Mouse (Mus musculus) lung, embryonic 16.5 days (tissue): Measurements from ENCODE around the gene Dzip1. TPM values are rescaled to one million over a fixed set of nuclear protein-coding genes. Genes with fewer than 3 reads are reported as not detected.

Source experiments
- ATAC-seq: fragments of 200-750 bp; cut with Nextera tagmentation; 2 replicates; pipeline ENCODE4 v1.8.0; 2017; ENCODE audit warnings: low read depth, mild to moderate bottlenecking, moderate library complexity
- H3K27ac ChIP-seq: fragments of 300-500 bp; sonication (generic); 2 replicates; pipeline ENCODE4 v1.5.1; 2014; ENCODE audit warnings: mild to moderate bottlenecking, control low read depth, low read length
- H3K27me3 ChIP-seq: fragments of 300-500 bp; sonication (generic); 2 replicates; pipeline ENCODE4 v1.6.1; 2014; ENCODE audit warnings: low read depth, low read length, mixed read lengths; ENCODE audit not compliant: control insufficient read depth, insufficient read depth
- H3K36me3 ChIP-seq: fragments of 300-500 bp; sonication (generic); 2 replicates; pipeline ENCODE4 v1.6.1; 2014; ENCODE audit warnings: low read length; ENCODE audit not compliant: control insufficient read depth, insufficient read depth
- H3K4me1 ChIP-seq: fragments of 300-500 bp; sonication (generic); replicated peaks from 2 replicates; pipeline ENCODE4 v1.6.1; 2014; ENCODE audit warnings: low read length, mixed read lengths; ENCODE audit not compliant: control insufficient read depth, insufficient read depth
- H3K4me2 ChIP-seq: fragments of 300-500 bp; sonication (generic); 2 replicates; pipeline ENCODE4 v1.6.1; 2014; ENCODE audit warnings: low read depth, low read length, control low read depth
- H3K4me3 ChIP-seq: fragments of 300-500 bp; sonication (generic); 2 replicates; pipeline ENCODE4 v1.5.1; 2014; ENCODE audit warnings: mild to moderate bottlenecking, low read length, control low read depth
- H3K9ac ChIP-seq: fragments of 300-500 bp; sonication (generic); 2 replicates; pipeline ENCODE4 v1.6.1; 2014; ENCODE audit warnings: low read length, control low read depth
- H3K9me3 ChIP-seq: fragments of 300-500 bp; sonication (generic); 2 replicates; pipeline ENCODE4 v1.6.1; 2016; ENCODE audit warnings: low read length; ENCODE audit not compliant: control insufficient read depth
- WGBS: fragments of 180-500 bp; shearing (Covaris S2); extraction: QIAGEN DNeasy Blood & Tissue Kit; methylation state at CpG from one replicate; pipeline ENCODE4 v1.1.7; 2014; 5-methylcytosine and 5-hydroxymethylcytosine counted together
- polyA plus RNA-seq: library from polyadenylated mRNA; unstranded; fragments of >200 nt; fragmentation: Nextera tagmentation; extraction: Ambion mirVana; gene quantifications from 2 replicates; pipeline ENCODE4 v1.2.1, GENCODE M21; 2015

Gene Dzip1
- polyA plus RNA-seq, 1 experiment from 2014 or later, result 13.1 TPM

GRCm38 (mm10) chr14:118836145-118836544 lies 89.1 kb downstream of the Dzip1 start:
- no peaks in the 10 kb centered on the region for H3K9me3 ChIP-seq
- peaks cover 5% of the 10 kb centered on the region for H3K4me1 ChIP-seq
- no peaks in the 10 kb centered on the region for H3K36me3 ChIP-seq
- 59% methylated on average over 11 of the region's 11 CpGs for WGBS
- H3K27ac ChIP-seq, result peak overlapping the region; percentile 82
- ATAC-seq, result peak; percentile 92
- H3K4me3 ChIP-seq, result no peak overlapping the region
- H3K4me2 ChIP-seq, result no peak overlapping the region
- H3K9ac ChIP-seq, result no peak overlapping the region
- H3K27me3 ChIP-seq, result no peaks in the 10 kb centered on the region

GRCm38 (mm10) chr14:118834313-118834712 lies 90.9 kb downstream of the Dzip1 start:
- no peak for ATAC-seq
- no peaks in the 10 kb centered on the region for H3K36me3 ChIP-seq
- WGBS, result 11% methylated on average over 7 of the region's 7 CpGs
- H3K4me2 ChIP-seq, result no peak overlapping the region
- H3K9me3 ChIP-seq, result no peaks in the 10 kb centered on the region
- no peak overlapping the region for H3K9ac ChIP-seq
- H3K27me3 ChIP-seq, result no peaks in the 10 kb centered on the region
- H3K4me3 ChIP-seq, result no peak overlapping the region
- H3K27ac ChIP-seq, result no peak overlapping the region
- H3K4me1 ChIP-seq, result peaks cover 5% of the 10 kb centered on the region

GRCm38 (mm10) chr14:118833241-118833640 lies 92.0 kb downstream of the Dzip1 start:
- Histone ChIP-seq H3K4me2 (no peak overlapping the region), H3K36me3 (no peaks in the 10 kb centered on the region), H3K4me1 (peaks cover 3% of the 10 kb centered on the region), H3K9ac (no peak overlapping the region), H3K4me3 (no peak overlapping the region), H3K9me3 (no peaks in the 10 kb centered on the region), H3K27ac (no peak overlapping the region), H3K27me3 (no peaks in the 10 kb centered on the region)
- 87% methylated on average over 6 of the region's 6 CpGs for WGBS
- no peak for ATAC-seq

GRCm38 (mm10) chr14:118831597-118831996 lies 93.7 kb downstream of the Dzip1 start:
- H3K4me2 ChIP-seq, result no peak overlapping the region
- no peaks in the 10 kb centered on the region for H3K9me3 ChIP-seq
- no peak for ATAC-seq
- H3K4me1 ChIP-seq, result peaks cover 10% of the 10 kb centered on the region
- H3K27me3 ChIP-seq, result no peaks in the 10 kb centered on the region
- no peak overlapping the region for H3K27ac ChIP-seq
- H3K4me3 ChIP-seq, result no peak overlapping the region
- H3K36me3 ChIP-seq, result no peaks in the 10 kb centered on the region
- WGBS, result 59% methylated on average over 4 of the region's 4 CpGs
- H3K9ac ChIP-seq, result no peak overlapping the region

- no peaks in the 10 kb centered on the region for H3K9me3 ChIP-seq
- no peaks in the 10 kb centered on the region for H3K27me3 ChIP-seq
- no peak overlapping the region for H3K4me3 ChIP-seq
- no peak overlapping the region for H3K27ac ChIP-seq
- H3K36me3 ChIP-seq, result no peaks in the 10 kb centered on the region
- no peak overlapping the region for H3K9ac ChIP-seq
- no peak overlapping the region for H3K4me2 ChIP-seq
- peaks cover 9% of the 10 kb centered on the region for H3K4me1 ChIP-seq
- 84% methylated on average over 11 of the region's 11 CpGs for WGBS
- ATAC-seq, result no peak
Measured at GRCm38 (mm10) chr14:118829331-118830095, 95.7 kb downstream of the Dzip1 start.

- H3K27ac ChIP-seq, result peak overlapping the region; percentile 85
- H3K4me1 ChIP-seq, result peaks cover 8% of the 10 kb centered on the region; the same call in 1 of the 2 replicates
- no peak overlapping the region for H3K4me3 ChIP-seq
- no peak overlapping the region for H3K9ac ChIP-seq
- 26% methylated on average over 7 of the region's 7 CpGs for WGBS
- H3K4me2 ChIP-seq, result 0 out of 2 replicates have a peak overlapping the region, but pooled peaks have one; percentile 6
- no peaks in the 10 kb centered on the region for H3K9me3 ChIP-seq
- no peaks in the 10 kb centered on the region for H3K27me3 ChIP-seq
- ATAC-seq, result peak; percentile 89
- no peaks in the 10 kb centered on the region for H3K36me3 ChIP-seq
Measured at GRCm38 (mm10) chr14:118827283-118827904, 97.9 kb downstream of the Dzip1 start.

GRCm38 (mm10) chr14:118826346-118826745 lies 98.9 kb downstream of the Dzip1 start:
- WGBS, result 67% methylated on average over 8 of the region's 8 CpGs
- H3K4me2 ChIP-seq, result no peak overlapping the region
- H3K27me3 ChIP-seq, result no peaks in the 10 kb centered on the region
- ATAC-seq, result no peak
- peaks cover 10% of the 10 kb centered on the region; the same call in 1 of the 2 replicates for H3K4me1 ChIP-seq
- no peak overlapping the region for H3K4me3 ChIP-seq
- H3K27ac ChIP-seq, result no peak overlapping the region
- H3K36me3 ChIP-seq, result no peaks in the 10 kb centered on the region
- no peak overlapping the region for H3K9ac ChIP-seq
- H3K9me3 ChIP-seq, result no peaks in the 10 kb centered on the region

Other genes with a start within 250 kb of the Dzip1 start
- gene Abcc4, start 219.2 kb downstream of the Dzip1 start, polyA plus RNA-seq, result 2.2 and 2.5 TPM in 2 replicates
- 83.5 and 94.0 TPM in 2 replicates for gene Cldn10, start 137.6 kb downstream of the Dzip1 start, polyA plus RNA-seq
- 60.9 and 62.0 TPM in 2 replicates for gene Dnajc3, start 12.5 kb upstream of the Dzip1 start, polyA plus RNA-seq
- 15.7 and 16.7 TPM in 2 replicates for gene Uggt2, start 174.0 kb upstream of the Dzip1 start, polyA plus RNA-seq
- gene Hs6st3, start 212.9 kb upstream of the Dzip1 start, polyA plus RNA-seq, result 0.43 and 0.52 TPM in 2 replicates